Comparison of ENCODE assay signal across 9 mouse cellular contexts in the genomic region with DNA sequence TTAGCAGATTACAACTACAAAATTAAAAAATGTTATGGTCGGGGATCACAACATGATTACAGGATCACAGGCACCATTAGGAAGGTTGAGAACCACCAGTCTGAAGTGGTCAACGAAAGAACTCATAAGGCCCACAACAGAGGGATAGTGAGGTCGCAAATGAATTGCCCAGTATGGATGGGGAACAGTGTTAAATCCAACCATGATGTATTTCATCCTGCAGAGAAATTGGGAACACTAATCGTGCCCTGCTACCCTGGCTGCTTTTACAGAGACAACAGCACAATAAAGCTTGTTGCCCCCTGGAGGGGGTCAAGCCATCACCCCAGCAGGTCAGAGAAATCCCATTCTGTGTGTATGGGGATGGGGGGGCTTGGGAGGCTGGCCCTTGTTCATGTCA. TPM values are rescaled to one million over a fixed set of nuclear protein-coding genes. Genes with fewer than 3 reads are reported as not detected.
DNase-seq lines count a peak whose midpoint lies in the region; ATAC-seq and TF ChIP-seq lines count a peak whose summit lies in the region.
"Had no signal": no experiment of that assay in that cellular context is flagged by ENCODE, and none has a peak within 500 bp of the region (broad histone marks: within the 10 kb centered on the region; RNA-seq: fewer than 3 reads in every experiment).

No protein-coding gene starts in this region.

- no peaks in the 10 kb centered on the region for H3K27me3 ChIP-seq in kidney, embryonic 15.5 days
- no peaks in the 10 kb centered on the region for H3K27me3 ChIP-seq in embryonic facial prominence, embryonic 10.5 days (replicated peaks; ENCODE audit: low read depth, poor library complexity, severe bottlenecking)
- no peaks in the 10 kb centered on the region for H3K27me3 ChIP-seq in hindbrain, postnatal 0 days (ENCODE audit: insufficient read depth, low read length)
- H3K27me3 ChIP-seq in midbrain, embryonic 15.5 days (replicated peaks), result no peaks in the 10 kb centered on the region

- peak overlapping the region; percentile 90 for H3K4me3 ChIP-seq in kidney, embryonic 15.5 days (replicated peaks)
- peak overlapping the region; percentile 77 for H3K4me3 ChIP-seq in embryonic facial prominence, embryonic 10.5 days
- H3K4me3 ChIP-seq in hindbrain, postnatal 0 days (ENCODE audit: low read length), result 0 out of 2 replicates have a peak overlapping the region, but pooled peaks have one; percentile 89
- H3K4me3 ChIP-seq in midbrain, embryonic 15.5 days, result peak overlapping the region; percentile 87

- peak overlapping the region; percentile 75 for H3K4me2 ChIP-seq in kidney, embryonic 15.5 days
- peak overlapping the region; percentile 68 for H3K4me2 ChIP-seq in hindbrain, postnatal 0 days (ENCODE audit: low read depth, low read length)
- H3K4me2 ChIP-seq in midbrain, embryonic 15.5 days, result peak overlapping the region; percentile 78

- peaks cover 42% of the 10 kb centered on the region for H3K4me1 ChIP-seq in kidney, embryonic 15.5 days
- peaks cover 45% of the 10 kb centered on the region for H3K4me1 ChIP-seq in embryonic facial prominence, embryonic 10.5 days
- H3K4me1 ChIP-seq in hindbrain, postnatal 0 days (ENCODE audit: insufficient read depth, low read length), result peaks cover 15% of the 10 kb centered on the region
- H3K4me1 ChIP-seq in midbrain, embryonic 15.5 days, result peaks cover 41% of the 10 kb centered on the region

- peak overlapping the region; percentile 95; the same call in 1 of the 2 replicates for H3K27ac ChIP-seq in kidney, embryonic 15.5 days
- 0 out of 2 replicates have a peak overlapping the region, but pooled peaks have one; percentile 96 for H3K27ac ChIP-seq in embryonic facial prominence, embryonic 10.5 days (replicated peaks)
- H3K27ac ChIP-seq in hindbrain, postnatal 0 days, result no peak overlapping the region; the same call in 1 of the 2 replicates
- no peak overlapping the region for H3K27ac ChIP-seq in midbrain, embryonic 15.5 days

- no peak for TF ChIP-seq CTCF in hindbrain, postnatal 0 days (IDR thresholded peaks at IDR 0.05; ENCODE audit: low read depth)

- WGBS in kidney, embryonic 15.5 days, result 62% methylated on average over 4 of the region's 4 CpGs
- 69% methylated on average over 4 of the region's 4 CpGs for WGBS in embryonic facial prominence, embryonic 10.5 days
- WGBS in hindbrain, postnatal 0 days, result 44% methylated on average over 4 of the region's 4 CpGs
- 45% methylated on average over 4 of the region's 4 CpGs for WGBS in midbrain, embryonic 15.5 days

- H3K9ac ChIP-seq in kidney, embryonic 15.5 days, result peak overlapping the region; percentile 89; the same call in 1 of the 2 replicates
- no peak overlapping the region; the same call in 1 of the 2 replicates for H3K9ac ChIP-seq in hindbrain, postnatal 0 days (replicated peaks; ENCODE audit: low read length)
- no peak overlapping the region for H3K9ac ChIP-seq in midbrain, embryonic 15.5 days

- DNase-seq in kidney, postnatal 36 days, result no peak
- no peak for DNase-seq in embryonic facial prominence, embryonic 10.5 days (ENCODE audit: low spot score)
- DNase-seq in hindbrain, postnatal 0 days (ENCODE audit: low spot score), result no peak
- DNase-seq in MN1 (ENCODE audit: low spot score), result no peak
- no peak for DNase-seq in left cerebral cortex, adult 11 months (ENCODE audit: low spot score)
- no peak for DNase-seq in ovary, adult 18-20 months (ENCODE audit: low spot score)
- DNase-seq: layer of hippocampus, adult 9-11 months had no signal

- no peak for ATAC-seq in kidney, embryonic 15.5 days (replicated peaks; ENCODE audit: low FRiP score)
- ATAC-seq in hindbrain, postnatal 0 days, result no peak
- no peak for ATAC-seq in midbrain, embryonic 15.5 days (replicated peaks)

- H3K36me3 ChIP-seq in kidney, embryonic 15.5 days, result peaks cover 65% of the 10 kb centered on the region
- peaks cover 73% of the 10 kb centered on the region for H3K36me3 ChIP-seq in embryonic facial prominence, embryonic 10.5 days (replicated peaks)
- peaks cover 50% of the 10 kb centered on the region for H3K36me3 ChIP-seq in hindbrain, postnatal 0 days (ENCODE audit: insufficient read depth, low read length)
- H3K36me3 ChIP-seq in midbrain, embryonic 15.5 days (replicated peaks), result peaks cover 51% of the 10 kb centered on the region

- no peaks in the 10 kb centered on the region for H3K9me3 ChIP-seq in kidney, embryonic 15.5 days (replicated peaks)
- no peaks in the 10 kb centered on the region for H3K9me3 ChIP-seq in embryonic facial prominence, embryonic 10.5 days
- no peaks in the 10 kb centered on the region for H3K9me3 ChIP-seq in hindbrain, postnatal 0 days (ENCODE audit: low read length)
- no peaks in the 10 kb centered on the region for H3K9me3 ChIP-seq in midbrain, embryonic 15.5 days

RNA-seq across cellular contexts. Expression of a gene that starts 1.7 kb away (rescaled TPM):
- 662 and 691 TPM in 2 replicates for polyA plus RNA-seq in kidney, embryonic 15.5 days (2015; fragmentation: Nextera tagmentation; extraction: Ambion mirVana)
- 1,276 and 1,293 TPM in 2 replicates for polyA plus RNA-seq in embryonic facial prominence, embryonic 10.5 days (2016; fragmentation: Nextera tagmentation; extraction: Ambion mirVana)
- total RNA-seq in hindbrain, postnatal 0 days (2014; rRNA removed), result 110 and 127 TPM in 2 replicates
- polyA plus RNA-seq in hindbrain, postnatal 0 days (2015; fragmentation: Nextera tagmentation; extraction: Ambion mirVana), result 426 and 453 TPM in 2 replicates
- polyA plus RNA-seq in midbrain, embryonic 15.5 days (2015; fragmentation: Nextera tagmentation; extraction: Ambion mirVana), result 334 and 360 TPM in 2 replicates

RNA-seq across cellular contexts. Expression of a gene that starts 1.8 kb away (rescaled TPM):
- polyA plus RNA-seq in kidney, embryonic 15.5 days (2015; fragmentation: Nextera tagmentation; extraction: Ambion mirVana), result 99.2 and 102 TPM in 2 replicates
- 116 and 120 TPM in 2 replicates for polyA plus RNA-seq in embryonic facial prominence, embryonic 10.5 days (2016; fragmentation: Nextera tagmentation; extraction: Ambion mirVana)
- total RNA-seq in hindbrain, postnatal 0 days (2014; rRNA removed), result 61.4 and 65.1 TPM in 2 replicates
- polyA plus RNA-seq in hindbrain, postnatal 0 days (2015; fragmentation: Nextera tagmentation; extraction: Ambion mirVana), result 60.9 and 67.8 TPM in 2 replicates
- polyA plus RNA-seq in midbrain, embryonic 15.5 days (2015; fragmentation: Nextera tagmentation; extraction: Ambion mirVana), result 107 and 122 TPM in 2 replicates

RNA-seq across cellular contexts. Expression of a gene that starts 7.9 kb away (rescaled TPM):
- polyA plus RNA-seq in kidney, embryonic 15.5 days (2015; fragmentation: Nextera tagmentation; extraction: Ambion mirVana), result 4.3 TPM in 1 of 2 replicates, not detected in the other
- polyA plus RNA-seq in embryonic facial prominence, embryonic 10.5 days (2016; fragmentation: Nextera tagmentation; extraction: Ambion mirVana), result 6.6 TPM in 1 of 2 replicates, not detected in the other
- not detected in 2 replicates for total RNA-seq in hindbrain, postnatal 0 days (2014; rRNA removed)
- 1.1 and 3.1 TPM in 2 replicates for polyA plus RNA-seq in hindbrain, postnatal 0 days (2015; fragmentation: Nextera tagmentation; extraction: Ambion mirVana)
- polyA plus RNA-seq in midbrain, embryonic 15.5 days (2015; fragmentation: Nextera tagmentation; extraction: Ambion mirVana), result 5.1 TPM in 1 of 2 replicates, not detected in the other

RNA-seq across cellular contexts. Expression of a gene that starts 15.3 kb away (rescaled TPM):
- 15.6 and 17.5 TPM in 2 replicates for polyA plus RNA-seq in kidney, embryonic 15.5 days (2015; fragmentation: Nextera tagmentation; extraction: Ambion mirVana)
- 15.5 and 17.9 TPM in 2 replicates for polyA plus RNA-seq in embryonic facial prominence, embryonic 10.5 days (2016; fragmentation: Nextera tagmentation; extraction: Ambion mirVana)
- total RNA-seq in hindbrain, postnatal 0 days (2014; rRNA removed), result 32.0 and 34.0 TPM in 2 replicates
- 13.3 and 14.5 TPM in 2 replicates for polyA plus RNA-seq in hindbrain, postnatal 0 days (2015; fragmentation: Nextera tagmentation; extraction: Ambion mirVana)
- 15.4 and 19.9 TPM in 2 replicates for polyA plus RNA-seq in midbrain, embryonic 15.5 days (2015; fragmentation: Nextera tagmentation; extraction: Ambion mirVana)

RNA-seq across cellular contexts. Expression of a gene that starts 32.6 kb away (rescaled TPM):
- polyA plus RNA-seq in kidney, embryonic 15.5 days (2015; fragmentation: Nextera tagmentation; extraction: Ambion mirVana), result not detected in 2 replicates
- polyA plus RNA-seq in embryonic facial prominence, embryonic 10.5 days (2016; fragmentation: Nextera tagmentation; extraction: Ambion mirVana), result not detected in 2 replicates
- total RNA-seq in hindbrain, postnatal 0 days (2014; rRNA removed), result not detected in 2 replicates
- not detected in 2 replicates for polyA plus RNA-seq in hindbrain, postnatal 0 days (2015; fragmentation: Nextera tagmentation; extraction: Ambion mirVana)
- 0.14 TPM in 1 of 2 replicates, not detected in the other for polyA plus RNA-seq in midbrain, embryonic 15.5 days (2015; fragmentation: Nextera tagmentation; extraction: Ambion mirVana)

Comparison
In these comparisons a context has a peak if more than half of its experiments do, and no peak if none do; other contexts are left out.
1. H3K27ac ChIP-seq: peak in kidney, embryonic 15.5 days (single experiment) and embryonic facial prominence, embryonic 10.5 days (single experiment); none in hindbrain, postnatal 0 days (single experiment) and midbrain, embryonic 15.5 days (single experiment).
2. Peak in every context shown above with its lines, with median percentiles within 50 percentile points of each other: H3K4me2 ChIP-seq and H3K4me3 ChIP-seq.